Mouse (Mus musculus) intestine, embryonic 15.5 days (tissue): Measurements from ENCODE around the gene Tor3a. TPM values are rescaled to one million over a fixed set of nuclear protein-coding genes. Genes with fewer than 3 reads are reported as not detected.

ENCODE experiments used
- ATAC-seq: fragments of 200-750 bp; cut with Nextera tagmentation; 2 replicates; pipeline ENCODE4 v1.8.0; 2017; ENCODE audit warnings: moderate TSS enrichment, moderate library complexity
- H3K27ac ChIP-seq: fragments of 300-500 bp; sonication (generic); 2 replicates; pipeline ENCODE4 v1.5.1; 2015; ENCODE audit warnings: mild to moderate bottlenecking, inconsistent platforms
- H3K27me3 ChIP-seq: fragments of 300-500 bp; sonication (generic); replicated peaks from 2 replicates; pipeline ENCODE4 v1.6.1; 2015; ENCODE audit warnings: inconsistent platforms
- H3K36me3 ChIP-seq: fragments of 300-500 bp; sonication (generic); 2 replicates; pipeline ENCODE4 v1.6.1; 2015; ENCODE audit warnings: inconsistent platforms
- H3K4me1 ChIP-seq: fragments of 300-500 bp; sonication (generic); replicated peaks from 2 replicates; pipeline ENCODE4 v1.6.1; 2015; ENCODE audit warnings: inconsistent platforms
- H3K4me2 ChIP-seq: fragments of 300-500 bp; sonication (generic); replicated peaks from 2 replicates; pipeline ENCODE4 v1.6.1; 2015; ENCODE audit warnings: mild to moderate bottlenecking, inconsistent platforms
- H3K4me3 ChIP-seq: fragments of 300-500 bp; sonication (generic); replicated peaks from 2 replicates; pipeline ENCODE4 v1.5.1; 2015; ENCODE audit warnings: inconsistent platforms
- H3K9ac ChIP-seq: fragments of 300-500 bp; sonication (generic); 2 replicates; pipeline ENCODE4 v1.6.1; 2015; ENCODE audit warnings: inconsistent platforms
- H3K9me3 ChIP-seq: fragments of 300-500 bp; sonication (generic); 2 replicates; pipeline ENCODE4 v1.6.1; 2016; ENCODE audit warnings: inconsistent platforms
- WGBS: fragments of 180-500 bp; shearing (Covaris S2); methylation state at CpG from one replicate; pipeline ENCODE4 v1.1.7; 2015; 5-methylcytosine and 5-hydroxymethylcytosine counted together
- polyA plus RNA-seq: library from polyadenylated mRNA; unstranded; fragments of >200 nt; fragmentation: Nextera tagmentation; extraction: Ambion mirVana; gene quantifications from 2 replicates; pipeline ENCODE4 v1.2.1, GENCODE M21; 2015

The Tor3a gene
- polyA plus RNA-seq, 1 experiment from 2014 or later, result 5.6 TPM

GRCm38 (mm10) chr1:156644780-156645523 is 29.2 kb downstream of the Tor3a start:
- no peak for ATAC-seq
- Histone ChIP-seq H3K4me3 (no peak overlapping the region), H3K9ac (no peak overlapping the region), H3K9me3 (no peaks in the 10 kb centered on the region), H3K27me3 (no peaks in the 10 kb centered on the region), H3K4me2 (no peak overlapping the region), H3K4me1 (no peaks in the 10 kb centered on the region), H3K27ac (no peak overlapping the region), H3K36me3 (peaks cover 19% of the 10 kb centered on the region; the same call in 1 of the 2 replicates)
- WGBS, result 66% methylated on average over 13 of the region's 13 CpGs

GRCm38 (mm10) chr1:156644061-156644460 is 30.1 kb downstream of the Tor3a start:
- no peak overlapping the region for H3K4me3 ChIP-seq
- no peaks in the 10 kb centered on the region for H3K4me1 ChIP-seq
- no peak overlapping the region for H3K9ac ChIP-seq
- no peaks in the 10 kb centered on the region for H3K27me3 ChIP-seq
- H3K9me3 ChIP-seq, result no peaks in the 10 kb centered on the region
- no peak for ATAC-seq
- peaks cover 19% of the 10 kb centered on the region; the same call in 1 of the 2 replicates for H3K36me3 ChIP-seq
- 83% methylated on average over 10 of the region's 10 CpGs for WGBS
- no peak overlapping the region for H3K4me2 ChIP-seq
- H3K27ac ChIP-seq, result no peak overlapping the region

- WGBS, result 72% methylated on average over 12 of the region's 12 CpGs
- H3K4me1 ChIP-seq, result no peaks in the 10 kb centered on the region
- H3K9me3 ChIP-seq, result no peaks in the 10 kb centered on the region
- no peak for ATAC-seq
- H3K27ac ChIP-seq, result no peak overlapping the region
- no peaks in the 10 kb centered on the region for H3K27me3 ChIP-seq
- no peak overlapping the region for H3K4me3 ChIP-seq
- H3K4me2 ChIP-seq, result no peak overlapping the region
- H3K9ac ChIP-seq, result no peak overlapping the region
- peaks cover 19% of the 10 kb centered on the region; the same call in 1 of the 2 replicates for H3K36me3 ChIP-seq
These were observed 31.3 kb downstream of the Tor3a start for GRCm38 (mm10) chr1:156642813-156643212.

GRCm38 (mm10) chr1:156641808-156642207 is 32.3 kb downstream of the Tor3a start:
- WGBS, result 85% methylated on average over 10 of the region's 10 CpGs
- Histone ChIP-seq H3K27ac (no peak overlapping the region), H3K4me3 (no peak overlapping the region), H3K4me2 (no peak overlapping the region), H3K27me3 (no peaks in the 10 kb centered on the region), H3K9me3 (no peaks in the 10 kb centered on the region), H3K9ac (no peak overlapping the region), H3K4me1 (no peaks in the 10 kb centered on the region), H3K36me3 (peaks cover 19% of the 10 kb centered on the region; the same call in 1 of the 2 replicates)
- ATAC-seq, result no peak

GRCm38 (mm10) chr1:156640577-156640976 is 33.6 kb downstream of the Tor3a start:
- ATAC-seq, result no peak
- Histone ChIP-seq H3K4me3 (no peak overlapping the region), H3K9me3 (no peaks in the 10 kb centered on the region), H3K27ac (no peak overlapping the region), H3K36me3 (peaks cover 19% of the 10 kb centered on the region; the same call in 1 of the 2 replicates), H3K27me3 (no peaks in the 10 kb centered on the region), H3K4me2 (no peak overlapping the region), H3K4me1 (no peaks in the 10 kb centered on the region), H3K9ac (no peak overlapping the region)
- WGBS, result 75% methylated on average over 4 of the region's 4 CpGs

- WGBS, result 87% methylated on average over 5 of the region's 5 CpGs
- peaks cover 21% of the 10 kb centered on the region; the same call in 1 of the 2 replicates for H3K36me3 ChIP-seq
- no peak overlapping the region for H3K4me2 ChIP-seq
These were observed 34.7 kb downstream of the Tor3a start for GRCm38 (mm10) chr1:156639455-156639854.

GRCm38 (mm10) chr1:156635148-156635547 is 39.0 kb downstream of the Tor3a start:
- H3K4me1 ChIP-seq, result no peaks in the 10 kb centered on the region
- no peak overlapping the region for H3K9ac ChIP-seq
- H3K27ac ChIP-seq, result no peak overlapping the region
- ATAC-seq, result no peak
- H3K4me2 ChIP-seq, result no peak overlapping the region
- H3K4me3 ChIP-seq, result no peak overlapping the region
- H3K27me3 ChIP-seq, result no peaks in the 10 kb centered on the region
- 85% methylated on average over 2 of the region's 2 CpGs for WGBS
- peaks cover 18% of the 10 kb centered on the region for H3K36me3 ChIP-seq
- H3K9me3 ChIP-seq, result no peaks in the 10 kb centered on the region

More at GRCm38 (mm10) chr1:156639455-156639854, 34.7 kb downstream of the Tor3a start:
- H3K4me3 ChIP-seq, result no peak overlapping the region
- H3K9me3 ChIP-seq, result no peaks in the 10 kb centered on the region
- H3K27me3 ChIP-seq, result no peaks in the 10 kb centered on the region
- no peaks in the 10 kb centered on the region for H3K4me1 ChIP-seq
- no peak overlapping the region for H3K27ac ChIP-seq
- no peak overlapping the region for H3K9ac ChIP-seq
- no peak for ATAC-seq

GRCm38 (mm10) chr1:156633095-156633494 is 41.1 kb downstream of the Tor3a start:
- no peaks in the 10 kb centered on the region for H3K4me1 ChIP-seq
- peaks cover 24% of the 10 kb centered on the region for H3K36me3 ChIP-seq
- H3K27ac ChIP-seq, result no peak overlapping the region
- peak; percentile 67 for ATAC-seq
- H3K27me3 ChIP-seq, result no peaks in the 10 kb centered on the region
- H3K9ac ChIP-seq, result no peak overlapping the region
- 77% methylated on average over 10 of the region's 10 CpGs for WGBS
- H3K4me3 ChIP-seq, result no peak overlapping the region
- no peak overlapping the region for H3K4me2 ChIP-seq
- H3K9me3 ChIP-seq, result no peaks in the 10 kb centered on the region

- peaks cover 24% of the 10 kb centered on the region for H3K36me3 ChIP-seq
These were observed 43.2 kb downstream of the Tor3a start for GRCm38 (mm10) chr1:156630965-156631364.

GRCm38 (mm10) chr1:156629984-156630383 is 44.2 kb downstream of the Tor3a start:
- H3K4me3 ChIP-seq, result no peak overlapping the region
- ATAC-seq, result no peak
- no peak overlapping the region for H3K27ac ChIP-seq
- H3K4me1 ChIP-seq, result no peaks in the 10 kb centered on the region
- H3K36me3 ChIP-seq, result peaks cover 24% of the 10 kb centered on the region
- H3K27me3 ChIP-seq, result no peaks in the 10 kb centered on the region
- H3K4me2 ChIP-seq, result no peak overlapping the region
- no peak overlapping the region for H3K9ac ChIP-seq
- 93% methylated on average over 8 of the region's 8 CpGs for WGBS
- H3K9me3 ChIP-seq, result no peaks in the 10 kb centered on the region

More at GRCm38 (mm10) chr1:156630965-156631364, 43.2 kb downstream of the Tor3a start:
- Histone ChIP-seq H3K27me3 (no peaks in the 10 kb centered on the region), H3K9ac (no peak overlapping the region), H3K9me3 (no peaks in the 10 kb centered on the region), H3K4me1 (no peaks in the 10 kb centered on the region), H3K27ac (no peak overlapping the region), H3K4me3 (no peak overlapping the region), H3K4me2 (no peak overlapping the region)
- no peak for ATAC-seq

GRCm38 (mm10) chr1:156626729-156627128 is 47.4 kb downstream of the Tor3a start:
- ATAC-seq, result no peak
- no peak overlapping the region for H3K4me2 ChIP-seq
- WGBS, result 83% methylated on average over 4 of the region's 4 CpGs
- no peaks in the 10 kb centered on the region for H3K9me3 ChIP-seq
- H3K4me3 ChIP-seq, result no peak overlapping the region
- H3K4me1 ChIP-seq, result no peaks in the 10 kb centered on the region
- no peaks in the 10 kb centered on the region for H3K27me3 ChIP-seq
- H3K36me3 ChIP-seq, result peaks cover 12% of the 10 kb centered on the region
- no peak overlapping the region for H3K27ac ChIP-seq
- H3K9ac ChIP-seq, result no peak overlapping the region

- no peak overlapping the region for H3K27ac ChIP-seq
- no peaks in the 10 kb centered on the region for H3K4me1 ChIP-seq
- no peak for ATAC-seq
- 57% methylated on average over 1 of the region's 1 CpGs for WGBS
- no peaks in the 10 kb centered on the region for H3K27me3 ChIP-seq
- no peaks in the 10 kb centered on the region; the same call in 1 of the 2 replicates for H3K36me3 ChIP-seq
- H3K9me3 ChIP-seq, result no peaks in the 10 kb centered on the region
- H3K4me3 ChIP-seq, result no peak overlapping the region
- H3K4me2 ChIP-seq, result no peak overlapping the region
- no peak overlapping the region for H3K9ac ChIP-seq
These were observed 49.9 kb downstream of the Tor3a start for GRCm38 (mm10) chr1:156624231-156624630.

- Histone ChIP-seq H3K36me3 (no peaks in the 10 kb centered on the region; the same call in 1 of the 2 replicates), H3K4me2 (no peak overlapping the region), H3K9me3 (no peaks in the 10 kb centered on the region), H3K4me3 (no peak overlapping the region), H3K27me3 (no peaks in the 10 kb centered on the region), H3K27ac (no peak overlapping the region), H3K9ac (no peak overlapping the region), H3K4me1 (0 out of 2 replicates have a peak, but pooled peaks cover 5% of the 10 kb centered on the region)
- WGBS, result 73% methylated on average over 3 of the region's 3 CpGs
- no peak for ATAC-seq
These were observed 53.2 kb downstream of the Tor3a start for GRCm38 (mm10) chr1:156620951-156621350.
